In the genomic region with DNA sequence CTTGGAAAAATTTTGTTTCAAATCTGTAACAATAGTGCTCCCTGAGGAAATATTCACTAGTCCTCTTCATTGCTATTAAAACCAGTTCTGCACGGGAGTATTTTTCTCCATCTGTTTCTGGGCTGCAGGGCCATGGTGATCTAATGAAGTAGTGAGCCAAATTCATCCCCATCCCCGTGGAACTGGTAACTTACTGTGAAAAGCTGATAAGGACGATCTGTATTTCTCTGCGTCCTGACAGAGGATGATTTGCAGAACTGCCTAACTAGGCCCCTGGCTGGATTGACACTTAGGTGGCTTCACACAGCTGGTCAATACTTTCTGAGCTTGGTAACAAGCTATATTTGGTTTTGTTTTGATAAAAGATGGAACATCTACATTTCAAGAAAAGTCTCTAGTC, we compare ENCODE assay signal across 23 mouse cellular contexts. TPM values are rescaled to one million over a fixed set of nuclear protein-coding genes. Genes with fewer than 3 reads are reported as not detected.
"Had no signal": no experiment of that assay in that cellular context is flagged by ENCODE, and none has a peak within 500 bp of the region (broad histone marks: within the 10 kb centered on the region; RNA-seq: fewer than 3 reads in every experiment).

No protein-coding gene starts in this region.

- H3K4me3 ChIP-seq: layer of hippocampus, adult 2 months; left cerebral cortex, adult 2 months; limb, embryonic 12.5 days; limb, embryonic 15.5 days; midbrain, embryonic 10.5 days; midbrain, embryonic 15.5 days; neural tube, embryonic 13.5 days; stomach, embryonic 15.5 days had no signal

- H3K27me3 ChIP-seq: limb, embryonic 12.5 days; limb, embryonic 15.5 days; midbrain, embryonic 15.5 days; neural tube, embryonic 13.5 days; stomach, embryonic 15.5 days had no signal

- H3K4me1 ChIP-seq: limb, embryonic 12.5 days; limb, embryonic 15.5 days; midbrain, embryonic 10.5 days; midbrain, embryonic 15.5 days; neural tube, embryonic 13.5 days; stomach, embryonic 15.5 days had no signal

- ATAC-seq: inflammation-experienced regulatory T-cells, adult 6 months; intestine, embryonic 16.5 days; midbrain, embryonic 15.5 days had no signal

- DNase-seq: kidney, adult 18-20 months; kidney, adult 9 months; kidney, postnatal 14 days; layer of hippocampus, adult 9-11 months; left cerebral cortex, postnatal 4 days; lung, adult 2 months; retina, postnatal 1 day; right cerebral cortex, postnatal 25 days; spleen, adult 18-20 months; thymus, adult 18-20 months; thymus, postnatal 36 days had no signal

- H3K9ac ChIP-seq: limb, embryonic 12.5 days; limb, embryonic 15.5 days; midbrain, embryonic 15.5 days; neural tube, embryonic 13.5 days; stomach, embryonic 15.5 days had no signal

- H3K36me3 ChIP-seq: limb, embryonic 12.5 days; limb, embryonic 15.5 days; midbrain, embryonic 10.5 days; midbrain, embryonic 15.5 days; neural tube, embryonic 13.5 days; stomach, embryonic 15.5 days had no signal

- H3K4me2 ChIP-seq: limb, embryonic 12.5 days; limb, embryonic 15.5 days; midbrain, embryonic 15.5 days; neural tube, embryonic 13.5 days; stomach, embryonic 15.5 days had no signal

- H3K9me3 ChIP-seq: limb, embryonic 12.5 days; limb, embryonic 15.5 days; midbrain, embryonic 10.5 days; midbrain, embryonic 15.5 days; neural tube, embryonic 13.5 days; stomach, embryonic 15.5 days had no signal

- H3K27ac ChIP-seq: layer of hippocampus, adult 2 months; left cerebral cortex, adult 2 months; limb, embryonic 12.5 days; limb, embryonic 15.5 days; macrophage; midbrain, embryonic 10.5 days; midbrain, embryonic 15.5 days; neural tube, embryonic 13.5 days; stomach, embryonic 15.5 days had no signal

RNA-seq across cellular contexts. Expression of a gene that starts 37.5 kb away (rescaled TPM):
- total RNA-seq: neutrophil, adult 5-6 weeks had no signal
- polyA plus RNA-seq: inflammation-experienced regulatory T-cells, adult 6 months; macrophage had no signal
